Mouse (Mus musculus) small intestine, adult 2 months (tissue): ENCODE results near the gene Hoxa5.

Experiments used
- CTCF ChIP-seq: fragments of 200-500 bp; IDR thresholded peaks from 2 replicates; pipeline ENCODE4 v1.5.1; 2012; ENCODE audit warnings: low read depth, mild to moderate bottlenecking, control low read depth, inconsistent platforms, low read length, moderate library complexity, mixed read lengths; ENCODE audit not compliant: insufficient replicate concordance, insufficient read length; ENCODE audit errors: extremely low read depth
- POLR2A ChIP-seq: fragments of 200-500 bp; IDR thresholded peaks from 2 replicates; pipeline ENCODE4 v1.6.1; 2012; ENCODE audit warnings: low read depth, mild to moderate bottlenecking, control low read depth, inconsistent platforms, low read length, moderate library complexity

DNA sequence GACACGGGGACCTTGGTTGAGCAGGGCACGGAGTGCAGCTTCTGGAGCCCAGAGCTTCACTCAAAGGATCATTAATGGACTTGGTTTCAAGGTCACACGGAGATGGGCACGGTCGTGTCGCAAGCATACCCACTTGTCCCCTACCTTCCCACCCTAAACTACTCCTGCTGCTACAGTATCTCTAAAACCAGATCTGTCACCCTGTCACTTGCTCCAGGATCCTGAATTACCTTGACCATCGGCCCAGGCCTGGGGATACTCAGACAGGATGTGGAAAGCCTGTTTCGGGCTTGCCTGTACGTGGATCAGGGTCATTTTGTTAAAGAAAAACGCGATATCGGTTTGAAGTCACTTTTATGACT lies 5.3 kb upstream of the Hoxa5 start:
- TF ChIP-seq CTCF (peak; percentile 16; the same call in 1 of the 2 replicates), POLR2A (no peak)
